Mouse (Mus musculus) kidney, embryonic 16.5 days (tissue): ENCODE measurements around the gene Mlana. TPM values are rescaled to one million over a fixed set of nuclear protein-coding genes. Genes with fewer than 3 reads are reported as not detected.

ENCODE experiments used
- ATAC-seq: fragments of 200-750 bp; cut with Nextera tagmentation; 2 replicates; pipeline ENCODE4 v1.8.0; 2017; ENCODE audit warnings: moderate TSS enrichment; ENCODE audit not compliant: low FRiP score, low TSS enrichment
- H3K27ac ChIP-seq: fragments of 300-500 bp; sonication (generic); 2 replicates; pipeline ENCODE4 v1.5.1; 2014; ENCODE audit warnings: low read length
- H3K27me3 ChIP-seq: fragments of 300-500 bp; sonication (generic); 2 replicates; pipeline ENCODE4 v1.6.1; 2014; ENCODE audit warnings: low read length, control low read depth, mixed read lengths; ENCODE audit not compliant: insufficient read depth
- H3K36me3 ChIP-seq: fragments of 300-500 bp; sonication (generic); 2 replicates; pipeline ENCODE4 v1.6.1; 2014; ENCODE audit warnings: low read length, control low read depth, mixed read lengths; ENCODE audit not compliant: insufficient read depth
- H3K4me1 ChIP-seq: fragments of 300-500 bp; sonication (generic); 2 replicates; pipeline ENCODE4 v1.6.1; 2014; ENCODE audit warnings: low read length, control low read depth, mixed read lengths; ENCODE audit not compliant: insufficient read depth
- H3K4me2 ChIP-seq: fragments of 300-500 bp; sonication (generic); replicated peaks from 2 replicates; pipeline ENCODE4 v1.6.1; 2014; ENCODE audit warnings: low read depth, low read length
- H3K4me3 ChIP-seq: fragments of 300-500 bp; sonication (generic); 2 replicates; pipeline ENCODE4 v1.5.1; 2014; ENCODE audit warnings: mild to moderate bottlenecking, low read length
- H3K9ac ChIP-seq: fragments of 300-500 bp; sonication (generic); replicated peaks from 2 replicates; pipeline ENCODE4 v1.6.1; 2014; ENCODE audit warnings: low read length
- H3K9me3 ChIP-seq: fragments of 300-500 bp; sonication (generic); 2 replicates; pipeline ENCODE4 v1.6.1; 2016; ENCODE audit warnings: low read length, control low read depth
- WGBS: fragments of 180-500 bp; shearing (Covaris S2); extraction: QIAGEN DNeasy Blood & Tissue Kit; methylation state at CpG from one replicate; pipeline ENCODE4 v1.1.7; 2014; 5-methylcytosine and 5-hydroxymethylcytosine counted together
- polyA plus RNA-seq: library from polyadenylated mRNA; unstranded; fragments of >200 nt; fragmentation: Nextera tagmentation; extraction: Ambion mirVana; gene quantifications from 2 replicates; pipeline ENCODE4 v1.2.1, GENCODE M21; 2015

The Mlana gene
- polyA plus RNA-seq, 1 experiment from 2014 or later: not detected

DNA sequence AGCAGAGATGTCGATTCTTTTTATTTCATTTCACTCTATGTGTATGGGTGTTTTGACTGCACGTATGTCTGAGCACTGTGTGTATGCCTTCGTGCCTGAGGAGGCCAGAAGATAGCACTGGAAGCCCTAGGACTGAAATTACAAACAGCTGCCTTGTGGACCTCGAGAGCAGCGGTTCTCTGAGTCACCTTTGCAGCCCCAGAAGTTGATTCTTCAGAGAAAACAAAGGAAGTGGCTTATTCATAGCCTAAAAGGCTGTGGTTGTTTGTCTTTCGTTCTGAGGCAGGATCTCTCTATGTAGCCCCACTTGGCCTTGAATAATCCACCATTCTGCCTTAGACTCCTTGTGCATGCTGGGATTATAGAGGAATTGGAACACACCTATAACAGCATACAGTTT lies 37.9 kb upstream of the Mlana start:
- no peaks in the 10 kb centered on the region for H3K36me3 ChIP-seq
- ATAC-seq: no peak
- H3K4me3 ChIP-seq: no peak overlapping the region

GRCm38 (mm10) chr19:29660835-29661764 lies 36.5 kb upstream of the Mlana start:
- Histone ChIP-seq H3K4me3 (no peak overlapping the region), H3K4me2 (no peak overlapping the region), H3K9me3 (no peaks in the 10 kb centered on the region), H3K27ac (no peak overlapping the region), H3K4me1 (no peaks in the 10 kb centered on the region), H3K36me3 (no peaks in the 10 kb centered on the region), H3K27me3 (no peaks in the 10 kb centered on the region), H3K9ac (no peak overlapping the region)
- no peak for ATAC-seq
- WGBS: 64% methylated on average over 10 of the region's 10 CpGs

More for the DNA sequence above, 37.9 kb upstream of the Mlana start:
- Histone ChIP-seq H3K27ac (no peak overlapping the region), H3K27me3 (no peaks in the 10 kb centered on the region), H3K9ac (no peak overlapping the region), H3K4me2 (no peak overlapping the region), H3K4me1 (no peaks in the 10 kb centered on the region), H3K9me3 (no peaks in the 10 kb centered on the region)
- 54% methylated on average over 6 of the region's 6 CpGs for WGBS

DNA sequence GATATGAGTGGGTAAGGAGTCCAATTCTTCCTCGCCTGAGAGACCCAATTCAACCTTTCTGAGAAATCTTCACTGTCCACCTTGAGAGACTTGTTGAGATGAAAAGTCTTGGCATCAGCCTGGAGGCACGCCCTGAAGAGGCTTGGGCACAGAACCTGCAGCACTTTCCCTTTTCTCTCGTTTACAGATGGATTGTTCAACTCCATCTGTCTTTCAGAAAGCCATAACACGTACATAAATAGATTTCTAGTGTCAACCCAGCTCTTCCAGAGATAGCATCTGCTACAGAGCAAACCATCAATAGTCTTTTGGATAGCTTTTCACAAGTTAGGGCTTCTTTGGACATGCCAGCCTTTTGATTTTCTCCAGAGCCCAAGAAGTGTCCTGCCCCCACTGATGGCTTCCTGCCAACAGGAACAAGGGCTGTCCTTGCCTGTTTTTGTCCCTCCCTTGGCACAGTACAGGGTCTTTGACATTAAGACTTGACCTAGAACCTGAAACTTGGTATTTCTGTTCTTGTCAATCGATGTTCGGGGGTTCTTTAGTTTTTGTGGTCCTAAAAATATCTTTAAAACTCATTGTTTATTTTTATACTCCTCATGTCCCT lies 35.5 kb upstream of the Mlana start:
- no peak overlapping the region for H3K27ac ChIP-seq
- peaks cover 7% of the 10 kb centered on the region; the same call in 1 of the 2 replicates for H3K4me1 ChIP-seq
- ATAC-seq: no peak
- WGBS: 83% methylated on average over 6 of the region's 6 CpGs
- no peaks in the 10 kb centered on the region for H3K36me3 ChIP-seq
- H3K4me2 ChIP-seq: no peak overlapping the region
- H3K27me3 ChIP-seq: no peaks in the 10 kb centered on the region
- H3K9me3 ChIP-seq: no peaks in the 10 kb centered on the region
- no peak overlapping the region for H3K9ac ChIP-seq
- no peak overlapping the region for H3K4me3 ChIP-seq

- no peak overlapping the region for H3K4me3 ChIP-seq
- no peaks in the 10 kb centered on the region for H3K27me3 ChIP-seq
- H3K9ac ChIP-seq: no peak overlapping the region
- no peaks in the 10 kb centered on the region for H3K36me3 ChIP-seq
- WGBS: 47% methylated on average over 8 of the region's 8 CpGs
- H3K9me3 ChIP-seq: no peaks in the 10 kb centered on the region
- H3K4me1 ChIP-seq: peaks cover 9% of the 10 kb centered on the region; the same call in 1 of the 2 replicates
- H3K4me2 ChIP-seq: no peak overlapping the region
- ATAC-seq: no peak
- no peak overlapping the region for H3K27ac ChIP-seq
Observed at GRCm38 (mm10) chr19:29663780-29664179, 33.8 kb upstream of the Mlana start.

DNA sequence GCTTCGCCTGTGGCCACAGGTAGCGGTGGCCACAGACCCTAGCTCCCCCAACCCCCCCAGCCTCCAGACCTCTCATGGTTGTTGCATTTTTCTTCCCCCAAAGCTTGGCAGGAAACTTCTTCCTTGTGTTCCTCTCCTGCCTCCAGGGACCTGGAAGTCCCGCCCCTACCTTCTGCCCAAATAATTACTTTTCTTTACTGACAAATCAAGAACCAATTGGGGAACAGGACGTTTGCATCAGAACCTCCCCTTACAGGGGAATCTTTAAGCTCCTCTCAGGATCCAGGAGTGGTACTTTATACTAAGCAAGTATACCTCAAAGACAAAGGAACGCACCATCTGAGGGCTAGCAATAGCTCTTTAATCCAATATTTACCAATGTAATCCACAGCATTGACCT lies 32.7 kb upstream of the Mlana start:
- no peak overlapping the region for H3K4me2 ChIP-seq
- WGBS: 85% methylated on average over 5 of the region's 5 CpGs
- no peak overlapping the region for H3K4me3 ChIP-seq
- H3K9ac ChIP-seq: no peak overlapping the region
- no peaks in the 10 kb centered on the region for H3K36me3 ChIP-seq
- no peak overlapping the region for H3K27ac ChIP-seq
- H3K4me1 ChIP-seq: peaks cover 9% of the 10 kb centered on the region; the same call in 1 of the 2 replicates
- no peaks in the 10 kb centered on the region for H3K9me3 ChIP-seq
- H3K27me3 ChIP-seq: no peaks in the 10 kb centered on the region
- no peak for ATAC-seq

GRCm38 (mm10) chr19:29666164-29666563 lies 31.5 kb upstream of the Mlana start:
- WGBS: 85% methylated on average over 4 of the region's 4 CpGs
- Histone ChIP-seq H3K4me1 (peaks cover 9% of the 10 kb centered on the region; the same call in 1 of the 2 replicates), H3K4me2 (no peak overlapping the region), H3K9me3 (no peaks in the 10 kb centered on the region), H3K4me3 (no peak overlapping the region), H3K27ac (peak overlapping the region; percentile 32; the same call in 1 of the 2 replicates), H3K36me3 (no peaks in the 10 kb centered on the region), H3K27me3 (no peaks in the 10 kb centered on the region), H3K9ac (no peak overlapping the region)
- no peak for ATAC-seq

GRCm38 (mm10) chr19:29666965-29667594 lies 30.5 kb upstream of the Mlana start:
- H3K4me3 ChIP-seq: no peak overlapping the region
- WGBS: 34% methylated on average over 5 of the region's 5 CpGs
- peak; percentile 83 for ATAC-seq
- H3K4me2 ChIP-seq: no peak overlapping the region
- no peaks in the 10 kb centered on the region for H3K36me3 ChIP-seq
- H3K27me3 ChIP-seq: no peaks in the 10 kb centered on the region
- H3K27ac ChIP-seq: peak overlapping the region; percentile 32; the same call in 1 of the 2 replicates
- no peaks in the 10 kb centered on the region for H3K9me3 ChIP-seq
- H3K4me1 ChIP-seq: peaks cover 9% of the 10 kb centered on the region; the same call in 1 of the 2 replicates
- no peak overlapping the region for H3K9ac ChIP-seq

- no peaks in the 10 kb centered on the region for H3K36me3 ChIP-seq
- H3K4me2 ChIP-seq: no peak overlapping the region
- H3K4me1 ChIP-seq: peaks cover 9% of the 10 kb centered on the region; the same call in 1 of the 2 replicates
- no peak for ATAC-seq
- 84% methylated on average over 7 of the region's 7 CpGs for WGBS
- no peak overlapping the region for H3K27ac ChIP-seq
- H3K9ac ChIP-seq: no peak overlapping the region
- H3K9me3 ChIP-seq: no peaks in the 10 kb centered on the region
- no peaks in the 10 kb centered on the region for H3K27me3 ChIP-seq
- no peak overlapping the region for H3K4me3 ChIP-seq
Observed at GRCm38 (mm10) chr19:29668135-29668534, 29.5 kb upstream of the Mlana start.

GRCm38 (mm10) chr19:29670247-29670646 lies 27.4 kb upstream of the Mlana start:
- no peak for ATAC-seq

More at GRCm38 (mm10) chr19:29670247-29670646, 27.4 kb upstream of the Mlana start:
- peaks cover 9% of the 10 kb centered on the region; the same call in 1 of the 2 replicates for H3K4me1 ChIP-seq
- H3K27me3 ChIP-seq: no peaks in the 10 kb centered on the region
- H3K36me3 ChIP-seq: no peaks in the 10 kb centered on the region
- no peak overlapping the region for H3K4me3 ChIP-seq
- WGBS: 80% methylated on average over 6 of the region's 6 CpGs
- no peak overlapping the region for H3K9ac ChIP-seq
- no peak overlapping the region for H3K4me2 ChIP-seq
- H3K9me3 ChIP-seq: no peaks in the 10 kb centered on the region
- H3K27ac ChIP-seq: no peak overlapping the region
